Mouse (Mus musculus): ENCODE results near the gene Tspan17.

The Tspan17 gene

DNA sequence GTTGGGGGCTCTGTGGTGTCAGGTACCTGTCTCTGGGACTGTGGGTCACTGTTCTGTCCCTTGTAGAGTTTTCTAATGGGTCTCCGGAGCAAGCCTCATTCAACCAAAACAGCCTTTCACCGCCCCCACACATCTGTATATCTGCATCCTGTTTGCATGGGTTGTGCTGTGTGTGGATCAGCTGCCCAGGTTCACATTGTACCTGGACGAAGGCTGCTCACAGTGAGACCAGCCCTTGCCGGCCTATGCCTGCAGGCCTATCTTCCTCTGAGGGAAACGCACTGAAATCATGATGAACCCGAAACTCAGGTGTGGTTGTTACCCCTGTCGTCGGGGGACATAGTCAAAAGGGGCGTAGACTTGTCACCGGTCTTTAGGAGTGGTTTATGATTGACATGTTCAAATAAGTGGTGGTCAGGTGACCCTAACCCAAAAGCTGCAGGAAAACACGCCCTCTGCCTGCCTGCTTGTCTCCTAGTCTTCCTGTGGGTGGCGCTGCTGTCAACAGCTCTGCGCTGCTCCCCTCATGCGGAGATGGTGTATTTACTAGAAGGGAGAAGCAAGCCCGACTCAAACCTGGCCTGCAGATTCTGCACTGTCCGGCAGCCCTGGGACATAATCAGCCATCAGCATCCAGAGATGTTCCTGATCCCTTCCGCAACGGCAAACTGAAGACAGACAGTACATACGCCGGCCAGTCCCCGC, 16.1 kb downstream of the Tspan17 start:
- DNase-seq (ENCODE audit: low spot score): no peak

DNA sequence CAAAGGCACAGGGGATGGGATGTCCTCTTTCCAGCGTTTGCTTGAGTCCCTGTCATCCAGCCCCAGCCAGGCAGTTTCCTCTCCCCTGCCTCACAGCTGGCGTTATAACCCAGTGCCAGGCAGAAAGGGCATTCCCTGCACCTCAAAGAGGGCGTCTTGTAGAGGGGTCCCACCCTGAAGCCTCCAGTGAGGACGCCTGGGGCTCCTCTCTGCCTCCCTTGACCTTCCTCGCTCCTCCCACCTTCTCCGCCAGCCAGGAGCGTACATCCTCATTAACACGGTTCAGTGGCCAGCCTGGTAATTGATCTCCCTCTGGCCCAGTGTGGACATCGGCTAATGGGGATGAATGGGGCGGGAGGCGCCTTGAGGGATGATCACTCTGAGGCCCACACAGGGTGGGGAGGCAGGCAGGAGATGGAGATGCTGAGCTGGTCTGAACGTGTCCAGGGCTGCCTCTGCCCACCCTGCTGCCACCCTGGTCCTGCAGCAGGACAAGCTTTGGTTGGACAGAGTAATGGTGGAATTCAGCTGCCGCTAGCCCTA, 17.3 kb downstream of the Tspan17 start:
- no peak for DNase-seq (ENCODE audit: low spot score)

DNA sequence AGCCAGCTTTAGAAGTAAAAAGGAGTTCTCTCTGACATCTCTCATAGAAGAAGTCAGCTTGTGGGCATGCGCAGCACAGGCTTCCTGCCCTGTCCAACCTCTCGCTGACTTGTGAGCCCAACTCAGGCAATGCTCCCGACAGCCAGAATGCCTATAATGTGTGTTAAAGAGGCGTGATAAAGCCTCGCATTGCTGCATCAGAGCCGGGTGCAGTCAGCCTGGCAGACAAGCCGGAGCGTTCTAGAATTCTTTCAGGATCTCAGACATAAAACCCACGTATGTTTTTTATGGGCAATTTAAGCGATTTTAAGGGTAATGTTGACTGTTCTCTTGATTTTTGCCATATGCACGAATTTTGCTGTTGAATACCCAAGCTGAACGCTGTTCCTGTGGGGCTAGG, 18.9 kb downstream of the Tspan17 start:
- DNase-seq (ENCODE audit: low spot score): no peak

DNA sequence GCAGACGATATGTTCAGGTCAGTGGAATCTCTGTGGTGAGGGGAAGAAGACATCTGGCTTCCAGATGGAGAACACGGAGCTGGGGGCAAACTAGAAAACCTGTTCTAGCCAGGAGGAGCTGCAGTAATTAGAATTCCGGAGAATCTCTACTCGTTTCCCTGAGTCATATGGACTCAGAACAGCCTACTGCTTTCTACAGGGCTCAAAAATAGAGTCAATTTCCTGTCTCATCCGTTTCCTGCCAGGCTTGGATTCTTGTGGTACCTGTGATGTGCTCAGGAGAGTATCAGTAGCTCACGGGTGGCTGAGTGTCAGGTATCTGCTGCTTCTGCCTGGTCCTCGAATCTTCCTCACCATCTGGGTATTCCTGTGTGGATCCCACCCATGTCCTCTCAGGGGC, 22.3 kb downstream of the Tspan17 start:
- DNase-seq (ENCODE audit: low spot score): no peak

DNA sequence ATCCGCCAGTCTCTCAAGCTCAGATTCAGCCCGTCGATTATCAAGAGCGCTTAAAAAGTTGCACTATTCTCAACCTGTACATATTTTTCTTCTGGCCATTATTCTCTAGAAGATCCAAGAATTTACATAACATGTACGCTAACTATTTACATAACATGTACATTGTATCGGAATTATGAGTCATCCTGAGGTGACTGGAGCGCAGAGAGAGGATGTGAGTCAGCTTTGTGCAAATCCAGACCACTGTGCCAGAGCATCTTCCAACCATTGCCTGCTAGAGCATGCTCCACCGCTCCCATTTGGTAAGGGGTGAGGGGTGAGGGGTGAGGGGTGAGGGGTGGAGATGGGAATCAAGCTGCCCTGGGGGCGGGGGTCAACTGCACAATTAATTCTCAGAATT, 24.2 kb downstream of the Tspan17 start:
- DNase-seq (ENCODE audit: low spot score): no peak

DNA sequence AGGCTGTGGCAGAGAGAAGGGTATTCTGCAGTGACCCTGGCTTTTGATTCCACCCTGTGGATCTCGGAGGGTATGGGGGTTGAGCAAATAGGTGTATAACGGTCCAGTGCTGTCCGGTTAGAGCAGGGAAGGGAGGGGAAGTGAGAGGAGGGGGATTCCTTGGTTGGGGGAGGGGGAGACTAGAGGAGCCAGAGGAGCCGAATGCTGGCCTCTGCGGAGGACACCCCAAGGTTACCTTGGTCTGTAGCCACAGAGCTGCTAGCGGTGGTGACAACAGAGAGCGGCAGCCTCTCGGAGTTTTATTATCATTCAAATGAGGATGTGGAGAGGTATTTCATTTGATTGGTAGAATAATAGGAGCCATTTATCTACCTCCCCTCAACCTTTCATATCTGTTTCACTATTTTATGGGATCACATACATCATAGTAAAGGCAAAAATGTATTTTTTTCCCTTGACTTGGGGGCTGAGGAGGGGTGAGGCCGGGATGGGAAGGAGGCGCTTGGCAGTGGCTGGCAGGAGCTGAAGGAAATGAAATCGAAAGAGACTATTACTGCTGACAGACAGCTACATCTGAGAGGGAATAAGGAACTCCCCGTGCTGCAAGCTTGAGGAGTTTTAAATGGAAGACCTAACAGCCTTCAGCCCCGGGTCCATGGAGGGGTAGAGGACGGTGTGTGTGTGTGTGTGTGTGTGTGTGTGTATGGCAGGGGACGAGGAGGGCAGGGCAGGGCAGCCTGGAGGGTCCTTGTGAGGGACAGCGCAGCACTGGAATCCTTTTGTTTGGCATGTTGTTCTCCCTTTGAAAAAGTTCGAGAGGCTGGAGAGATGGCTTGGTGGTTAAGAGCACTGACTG, 29.4 kb downstream of the Tspan17 start:
- DNase-seq (ENCODE audit: low spot score): no peak

DNA sequence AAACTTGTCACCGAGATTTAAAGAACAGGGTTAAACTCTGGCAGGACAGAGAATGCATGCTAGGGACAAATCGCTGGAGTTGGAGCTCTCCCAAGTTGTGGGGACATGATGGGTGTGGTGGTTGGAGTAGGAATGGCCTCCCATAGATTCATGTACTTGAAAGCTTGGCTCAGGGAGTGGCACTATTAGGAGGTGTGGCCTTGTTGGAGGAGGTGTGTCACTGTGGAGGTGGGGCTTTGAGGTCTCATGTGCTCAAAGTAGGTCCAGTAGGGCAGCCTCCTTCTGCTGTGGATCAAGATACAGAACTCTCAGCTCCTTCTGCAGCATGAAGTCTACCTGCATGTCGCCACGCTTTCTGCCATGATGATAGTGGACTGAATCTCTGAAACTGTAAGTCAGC, 31.9 kb downstream of the Tspan17 start:
- DNase-seq (ENCODE audit: low spot score): no peak

DNA sequence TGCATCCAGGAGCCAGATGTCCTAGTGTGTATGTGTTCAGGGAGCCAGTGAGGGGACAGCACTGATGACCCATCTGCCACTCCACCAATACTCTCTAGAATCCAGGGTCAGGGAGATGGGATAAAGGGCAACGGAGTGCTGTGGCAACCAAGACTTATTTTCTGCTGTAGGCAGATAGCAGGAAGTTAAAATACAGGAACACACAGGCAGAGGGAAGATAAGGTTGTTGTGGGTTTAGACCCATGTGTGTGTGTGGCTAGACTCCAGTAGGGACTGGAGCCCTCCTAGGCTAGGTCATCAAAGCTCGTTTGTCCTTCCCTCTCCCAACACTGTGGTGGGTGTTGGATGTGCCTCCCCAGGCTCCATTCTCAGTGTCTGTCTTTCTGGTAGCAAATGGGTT, 32.8 kb downstream of the Tspan17 start:
- no peak for DNase-seq (ENCODE audit: low spot score)

DNA sequence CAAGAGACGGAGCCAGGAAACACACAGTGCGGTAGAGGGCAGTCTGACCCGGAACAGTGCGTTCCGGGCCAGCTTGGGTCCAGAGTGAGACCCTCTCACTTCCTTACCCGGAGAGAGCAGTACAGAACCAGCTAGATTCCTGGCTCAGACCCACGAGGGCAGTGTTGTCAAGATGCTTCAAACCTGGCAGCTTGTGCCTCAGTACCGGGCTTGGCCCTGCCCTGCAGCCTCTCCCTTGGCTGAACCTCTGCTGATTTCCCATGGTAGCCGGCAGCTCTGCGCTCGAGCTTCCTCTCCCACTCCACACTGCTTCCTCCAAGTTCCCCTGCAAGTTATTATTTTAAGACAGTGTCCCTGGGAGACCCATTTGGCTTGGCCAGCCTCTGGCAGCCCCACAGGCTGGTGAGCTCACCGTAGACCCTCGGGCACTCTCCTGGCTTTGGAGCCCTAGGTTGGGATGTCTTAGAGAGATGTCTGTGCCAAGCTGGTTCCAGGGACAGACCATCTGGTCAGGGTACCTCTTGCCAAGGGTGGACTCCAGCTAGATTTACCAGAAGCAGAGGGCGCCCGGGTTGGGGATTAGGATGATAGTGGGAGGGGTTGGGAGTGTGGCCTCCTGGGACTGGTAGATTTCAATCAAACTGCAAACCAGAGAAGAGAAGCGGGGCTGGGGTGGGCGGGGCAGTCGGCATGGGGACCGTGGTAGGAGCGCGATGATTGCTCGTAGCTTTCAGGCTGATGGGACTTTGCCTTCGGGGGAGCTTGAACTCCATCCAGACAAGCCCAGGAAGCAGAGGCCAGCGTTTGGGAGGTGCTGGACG, 35.1 kb downstream of the Tspan17 start:
- DNase-seq (ENCODE audit: low spot score): no peak

DNA sequence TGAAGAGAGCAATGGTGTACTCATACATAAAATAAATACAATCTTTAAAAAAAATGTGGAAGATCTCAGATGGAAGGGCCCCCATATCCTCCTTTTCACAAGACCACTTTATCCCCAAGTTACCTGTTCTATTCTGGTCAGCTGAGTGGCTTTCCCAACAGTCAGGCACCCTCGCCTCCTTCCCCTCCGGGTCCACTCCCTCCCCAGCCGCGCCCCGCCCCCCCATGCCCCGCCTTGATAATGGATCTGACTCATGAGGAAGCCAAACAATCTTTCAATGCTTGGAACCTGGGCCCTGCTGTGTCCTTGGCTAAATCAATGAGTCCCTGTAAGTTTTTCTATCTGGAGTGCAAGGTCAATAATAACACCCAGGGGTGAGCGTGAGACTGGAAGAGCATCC, 38.8 kb downstream of the Tspan17 start:
- DNase-seq (ENCODE audit: low spot score): no peak

DNA sequence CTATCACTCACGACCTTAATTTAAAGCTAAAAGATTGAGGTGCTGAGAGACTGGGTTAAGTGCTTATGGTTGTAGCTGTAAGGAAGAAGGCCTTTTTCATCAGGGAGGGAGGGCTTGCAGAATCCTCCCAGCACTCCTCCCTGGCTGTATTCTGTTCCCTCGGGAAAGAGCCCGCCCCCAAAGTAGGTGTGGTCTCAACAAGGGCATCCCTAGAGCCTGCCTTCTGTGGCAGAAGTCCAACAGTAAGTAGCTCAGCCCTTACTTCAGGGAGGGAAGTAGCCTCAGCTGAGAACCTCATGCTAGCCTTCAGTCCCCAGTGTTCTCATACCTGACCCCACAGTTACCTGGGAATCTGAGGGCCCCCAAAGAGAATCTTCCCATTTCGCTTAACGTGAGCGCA, 39.3 kb downstream of the Tspan17 start:
- no peak for DNase-seq (ENCODE audit: low spot score)

DNA sequence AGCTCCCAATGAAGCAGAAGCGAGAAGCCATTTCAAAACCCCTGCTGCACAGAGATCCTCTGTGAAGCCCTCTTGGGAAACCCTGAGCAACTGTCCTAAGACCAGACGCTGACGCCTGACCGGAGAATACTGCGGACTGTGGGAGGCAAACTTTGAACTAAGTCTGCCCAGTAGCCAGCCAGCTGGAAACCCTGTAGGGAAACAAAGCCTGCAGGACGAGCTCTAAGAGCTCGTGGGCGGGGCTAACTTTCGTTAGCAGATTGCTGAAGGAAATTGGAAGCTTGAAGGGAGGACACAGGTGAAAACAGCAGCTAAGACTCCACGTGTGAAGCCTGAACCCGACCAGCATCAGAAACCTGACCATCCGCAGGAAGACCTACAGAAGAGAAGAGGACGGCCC, 40.3 kb downstream of the Tspan17 start:
- DNase-seq (ENCODE audit: low spot score): no peak

DNA sequence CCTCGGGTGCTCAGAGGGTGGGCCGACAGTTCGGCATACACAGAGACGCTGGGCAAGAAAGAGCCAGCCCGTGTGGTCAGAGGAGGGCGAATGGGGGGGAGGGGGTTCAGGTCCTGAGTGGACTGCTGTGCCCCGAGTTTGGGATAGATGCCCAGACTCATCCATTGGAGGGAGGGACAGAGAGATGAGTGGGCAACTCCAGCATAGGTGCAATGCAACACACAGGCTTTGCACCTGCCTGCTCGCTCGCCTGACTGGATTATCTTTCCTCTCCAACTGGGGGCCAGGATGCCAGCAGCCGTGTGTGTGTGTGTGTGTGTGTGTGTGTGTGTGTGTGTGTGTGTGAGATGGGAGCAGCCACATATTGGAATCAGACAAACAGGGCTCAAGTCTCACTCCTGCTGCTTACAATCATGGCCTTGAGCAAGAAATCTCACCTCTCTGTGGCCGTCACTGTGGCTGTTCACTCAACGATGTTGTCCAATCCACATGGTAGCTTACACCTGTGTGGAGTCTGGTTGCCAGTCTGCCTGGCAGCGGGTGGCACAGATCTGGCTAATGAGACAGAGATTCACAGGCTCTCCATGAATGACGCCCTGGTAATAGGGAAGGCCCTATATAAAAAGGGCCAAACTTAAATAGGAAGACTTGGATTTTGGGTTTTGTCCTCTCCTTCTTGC, 47.3 kb downstream of the Tspan17 start:
- no peak for DNase-seq (ENCODE audit: low spot score)

DNA sequence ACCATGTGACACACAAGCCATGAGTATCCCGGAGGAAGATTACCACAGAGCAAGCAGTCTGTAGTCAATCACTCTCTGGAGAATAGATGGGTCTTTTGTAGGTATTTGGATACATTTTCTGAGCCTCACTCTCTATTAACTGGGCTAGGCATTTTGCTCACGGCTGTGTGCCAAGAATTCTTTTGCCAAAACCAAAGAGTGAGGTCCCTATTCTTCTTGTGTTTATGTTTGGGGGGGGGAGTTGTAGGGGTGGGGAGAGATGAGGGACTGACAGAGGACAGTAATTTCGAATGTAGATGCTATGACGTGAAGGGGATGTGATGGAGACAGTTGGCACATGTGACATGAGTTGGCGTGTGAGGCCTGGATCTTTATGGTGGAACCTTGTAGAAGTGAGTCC, 47.9 kb downstream of the Tspan17 start:
- DNase-seq (ENCODE audit: low spot score): no peak

DNA sequence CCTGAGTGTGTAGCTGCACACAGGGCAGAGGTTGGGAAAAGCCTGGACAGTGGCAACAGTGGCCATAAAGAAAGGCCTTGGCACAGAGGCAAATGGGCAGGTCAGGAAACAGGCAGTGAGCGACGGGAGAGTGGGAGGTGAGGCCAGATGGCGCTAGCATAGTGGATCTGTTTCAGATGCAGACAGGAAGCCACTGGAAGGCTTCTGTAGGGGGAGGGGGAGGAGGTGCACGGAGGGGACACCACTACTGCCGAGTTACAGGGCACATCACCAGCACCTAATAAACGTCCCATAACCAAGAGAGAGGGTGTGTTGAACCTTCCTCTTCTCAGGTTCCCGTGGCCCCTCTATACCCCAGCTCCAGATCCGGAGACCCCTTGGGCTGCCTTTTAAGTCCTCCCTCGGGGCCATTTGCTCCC, 48.3 kb downstream of the Tspan17 start:
- no peak for DNase-seq (ENCODE audit: low spot score)

DNA sequence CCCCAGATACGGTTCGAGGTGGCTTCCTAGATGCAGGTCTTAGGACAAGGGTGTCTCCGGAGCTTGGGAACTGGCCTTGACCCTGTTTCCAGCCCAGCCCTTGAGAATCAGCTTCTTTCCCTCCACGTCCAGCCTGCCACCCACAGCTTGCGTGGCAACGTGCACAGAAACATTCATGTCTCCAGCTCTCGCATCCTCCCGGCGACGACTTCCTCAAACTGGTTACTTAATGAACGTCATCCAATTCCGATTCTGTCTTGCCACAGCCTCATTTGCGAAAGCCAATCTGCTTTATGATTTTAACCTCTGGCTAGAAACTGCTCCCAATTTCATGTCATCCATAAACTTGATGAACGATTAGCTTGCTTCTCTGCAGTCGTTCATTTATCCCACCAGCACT, 49.4 kb downstream of the Tspan17 start:
- no peak for DNase-seq (ENCODE audit: low spot score)

DNA sequence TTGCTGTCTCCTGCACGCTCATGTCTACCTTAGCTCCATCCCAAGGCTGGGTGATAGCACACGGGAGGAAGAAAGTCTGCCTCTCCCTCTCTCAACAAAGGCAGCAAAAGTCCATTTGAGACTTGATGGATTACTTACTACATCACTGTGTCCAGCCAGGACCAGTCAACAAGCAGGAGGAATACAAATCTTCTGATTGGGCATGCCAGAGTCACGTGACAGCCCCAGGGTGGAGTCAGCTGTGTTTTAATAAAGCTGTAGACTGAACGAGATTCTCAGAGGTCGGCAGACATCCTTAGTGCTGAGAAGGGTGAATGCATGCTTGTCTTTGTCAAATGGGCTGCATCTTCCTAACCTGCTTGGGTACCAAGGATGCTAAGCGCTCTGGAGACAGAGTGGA, 50.0 kb downstream of the Tspan17 start:
- DNase-seq (ENCODE audit: low spot score): no peak

DNA sequence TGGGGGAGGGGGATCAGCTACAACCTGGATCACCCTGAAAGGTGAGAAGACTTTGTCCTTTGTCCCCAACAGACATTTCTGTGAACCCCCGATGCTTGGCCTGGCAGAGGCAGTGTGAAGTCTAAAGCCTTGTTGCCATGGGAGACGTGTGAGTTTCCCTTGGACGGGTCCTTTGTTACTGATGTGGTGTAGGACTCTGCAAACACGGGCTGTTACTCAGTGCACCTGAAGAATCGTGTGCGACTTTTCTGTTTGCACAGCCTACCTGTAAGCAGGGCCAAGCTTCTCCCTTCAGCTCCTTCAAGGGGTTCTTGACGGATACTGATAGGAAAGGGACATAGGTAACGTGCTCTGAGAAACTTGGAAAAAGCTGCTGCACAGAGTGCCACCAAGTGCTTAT, 55.4 kb downstream of the Tspan17 start:
- DNase-seq (ENCODE audit: low spot score): no peak

Data from T-cell, adult 2 months (primary cell).